Mouse (Mus musculus): ENCODE measurements around the gene Sez6l. TPM values are rescaled to one million over a fixed set of nuclear protein-coding genes. Genes with fewer than 3 reads are reported as not detected.

Sez6l gene
- polyA plus RNA-seq, 1 experiment from 2014 or later = 0.28 TPM

- Histone ChIP-seq H3K27me3 (ENCODE audit: insufficient read depth, low read length) (peaks cover 4% of the 10 kb centered on the region), H3K4me2 (ENCODE audit: low read length) (no peak overlapping the region), H3K4me3 (replicated peaks; ENCODE audit: low read depth, low read length) (no peak overlapping the region), H3K9me3 (replicated peaks; ENCODE audit: low read length) (no peaks in the 10 kb centered on the region), H3K27ac (no peak overlapping the region), H3K9ac (ENCODE audit: low read depth, low read length) (no peak overlapping the region), H3K36me3 (ENCODE audit: insufficient read depth, low read length) (no peaks in the 10 kb centered on the region), H3K4me1 (replicated peaks; ENCODE audit: insufficient read depth, low read length) (no peaks in the 10 kb centered on the region; the same call in 1 of the 2 replicates)
- DNase-seq (ENCODE audit: low spot score) (no peak), ATAC-seq (replicated peaks; ENCODE audit: low FRiP score, low read depth) (no peak)
- 61% methylated on average over 18 of the region's 18 CpGs for WGBS
- TF ChIP-seq CTCF (IDR thresholded peaks at IDR 0.05; ENCODE audit: low read depth) = no peak
These were observed 180.9 kb downstream of the Sez6l start for GRCm38 (mm10) chr5:112396066-112396465.

- DNase-seq (ENCODE audit: low spot score) = peak; percentile 82
- H3K4me2 ChIP-seq (ENCODE audit: low read length) = peak within 1 kb of the TSS; percentile 85
- 2% methylated on average over 43 of the region's 67 CpGs for WGBS
These were observed 182.1 kb downstream of the Sez6l start, which contains the start of gene Asphd2 for GRCm38 (mm10) chr5:112394779-112395443. Gene Asphd2 (minus strand): TSS chr5:112394866.

GRCm38 (mm10) chr5:112394415-112394763 is 182.6 kb downstream of the Sez6l start:
- peak overlapping the region; percentile 57 for H3K9ac ChIP-seq (ENCODE audit: low read depth, low read length)
- H3K36me3 ChIP-seq (ENCODE audit: insufficient read depth, low read length) = no peaks in the 10 kb centered on the region
- no peak overlapping the region for H3K27ac ChIP-seq
- H3K4me2 ChIP-seq (ENCODE audit: low read length) = peak overlapping the region; percentile 85
- DNase-seq (ENCODE audit: low spot score) = no peak
- peak; percentile 75 for ATAC-seq (replicated peaks; ENCODE audit: low FRiP score, low read depth)
- peak overlapping the region; percentile 57 for H3K4me3 ChIP-seq (replicated peaks; ENCODE audit: low read depth, low read length)
- peaks cover 4% of the 10 kb centered on the region for H3K27me3 ChIP-seq (ENCODE audit: insufficient read depth, low read length)
- under 1% methylated on average over 13 of the region's 28 CpGs for WGBS
- no peaks in the 10 kb centered on the region for H3K9me3 ChIP-seq (replicated peaks; ENCODE audit: low read length)
- no peaks in the 10 kb centered on the region; the same call in 1 of the 2 replicates for H3K4me1 ChIP-seq (replicated peaks; ENCODE audit: insufficient read depth, low read length)
- TF ChIP-seq CTCF (IDR thresholded peaks at IDR 0.05; ENCODE audit: low read depth) = no peak

More at GRCm38 (mm10) chr5:112394779-112395443, 182.1 kb downstream of the Sez6l start, which contains the start of gene Asphd2:
- Histone ChIP-seq H3K27me3 (ENCODE audit: insufficient read depth, low read length) (peaks cover 4% of the 10 kb centered on the region), H3K4me3 (replicated peaks; ENCODE audit: low read depth, low read length) (peak within 1 kb of the TSS; percentile 57), H3K9me3 (replicated peaks; ENCODE audit: low read length) (no peaks in the 10 kb centered on the region), H3K9ac (ENCODE audit: low read depth, low read length) (peak within 1 kb of the TSS; percentile 57), H3K27ac (no peak within 1 kb of the TSS), H3K36me3 (ENCODE audit: insufficient read depth, low read length) (no peaks in the 10 kb centered on the region), H3K4me1 (replicated peaks; ENCODE audit: insufficient read depth, low read length) (no peaks in the 10 kb centered on the region; the same call in 1 of the 2 replicates)
- peak; percentile 29; the same call in 1 of the 2 replicates for TF ChIP-seq CTCF (IDR thresholded peaks at IDR 0.05; ENCODE audit: low read depth)
- peak; percentile 85 for ATAC-seq (replicated peaks; ENCODE audit: low FRiP score, low read depth)

GRCm38 (mm10) chr5:112393741-112394414 is 183.1 kb downstream of the Sez6l start:
- 14% methylated on average over 16 of the region's 18 CpGs for WGBS
- H3K4me3 ChIP-seq (replicated peaks; ENCODE audit: low read depth, low read length) = peak overlapping the region; percentile 57
- H3K9me3 ChIP-seq (replicated peaks; ENCODE audit: low read length) = no peaks in the 10 kb centered on the region
- DNase-seq (ENCODE audit: low spot score) = no peak
- H3K36me3 ChIP-seq (ENCODE audit: insufficient read depth, low read length) = no peaks in the 10 kb centered on the region
- peaks cover 4% of the 10 kb centered on the region for H3K27me3 ChIP-seq (ENCODE audit: insufficient read depth, low read length)
- ATAC-seq (replicated peaks; ENCODE audit: low FRiP score, low read depth) = peak; percentile 21
- no peak overlapping the region for H3K27ac ChIP-seq
- H3K4me2 ChIP-seq (ENCODE audit: low read length) = peak overlapping the region; percentile 85
- no peak overlapping the region for H3K9ac ChIP-seq (ENCODE audit: low read depth, low read length)
- no peaks in the 10 kb centered on the region; the same call in 1 of the 2 replicates for H3K4me1 ChIP-seq (replicated peaks; ENCODE audit: insufficient read depth, low read length)
- no peak for TF ChIP-seq CTCF (IDR thresholded peaks at IDR 0.05; ENCODE audit: low read depth)

- Histone ChIP-seq H3K4me3 (replicated peaks; ENCODE audit: low read depth, low read length) (no peak overlapping the region), H3K9ac (ENCODE audit: low read depth, low read length) (no peak overlapping the region), H3K36me3 (ENCODE audit: insufficient read depth, low read length) (no peaks in the 10 kb centered on the region), H3K4me1 (replicated peaks; ENCODE audit: insufficient read depth, low read length) (no peaks in the 10 kb centered on the region; the same call in 1 of the 2 replicates), H3K27ac (no peak overlapping the region), H3K4me2 (ENCODE audit: low read length) (no peak overlapping the region), H3K9me3 (replicated peaks; ENCODE audit: low read length) (no peaks in the 10 kb centered on the region), H3K27me3 (ENCODE audit: insufficient read depth, low read length) (peaks cover 4% of the 10 kb centered on the region)
- ATAC-seq (replicated peaks; ENCODE audit: low FRiP score, low read depth) = no peak
- WGBS = 74% methylated on average over 27 of the region's 27 CpGs
- no peak for TF ChIP-seq CTCF (IDR thresholded peaks at IDR 0.05; ENCODE audit: low read depth)
- DNase-seq (ENCODE audit: low spot score) = no peak
These were observed 185.2 kb downstream of the Sez6l start for GRCm38 (mm10) chr5:112391676-112392323.

- peaks cover 4% of the 10 kb centered on the region for H3K27me3 ChIP-seq (ENCODE audit: insufficient read depth, low read length)
- H3K9me3 ChIP-seq (replicated peaks; ENCODE audit: low read length) = no peaks in the 10 kb centered on the region
- H3K27ac ChIP-seq = no peak overlapping the region
- H3K4me1 ChIP-seq (replicated peaks; ENCODE audit: insufficient read depth, low read length) = no peaks in the 10 kb centered on the region; the same call in 1 of the 2 replicates
- no peak overlapping the region for H3K9ac ChIP-seq (ENCODE audit: low read depth, low read length)
- DNase-seq (ENCODE audit: low spot score) (no peak), ATAC-seq (replicated peaks; ENCODE audit: low FRiP score, low read depth) (no peak)
- 68% methylated on average over 16 of the region's 16 CpGs for WGBS
- H3K4me2 ChIP-seq (ENCODE audit: low read length) = no peak overlapping the region
- H3K4me3 ChIP-seq (replicated peaks; ENCODE audit: low read depth, low read length) = no peak overlapping the region
- no peaks in the 10 kb centered on the region for H3K36me3 ChIP-seq (ENCODE audit: insufficient read depth, low read length)
- TF ChIP-seq CTCF (IDR thresholded peaks at IDR 0.05; ENCODE audit: low read depth) = no peak
These were observed 186.0 kb downstream of the Sez6l start for GRCm38 (mm10) chr5:112391002-112391401.
